Mouse (Mus musculus) limb, embryonic 14.5 days (tissue): Measurements from ENCODE around the gene Med26. TPM values are rescaled to one million over a fixed set of nuclear protein-coding genes. Genes with fewer than 3 reads are reported as not detected.

Experiments used
- ATAC-seq: fragments of 200-750 bp; cut with Nextera tagmentation; 2 replicates; pipeline ENCODE4 v1.8.0; 2017; ENCODE audit warnings: low read depth, moderate number of reproducible peaks, moderate TSS enrichment; ENCODE audit not compliant: low FRiP score
- DNase-seq: peaks from one replicate; pipeline ENCODE4 v3.0.0-alpha.2; 2015; ENCODE audit warnings: low spot score
- H3K27ac ChIP-seq: fragments of 300-500 bp; sonication (generic); replicated peaks from 2 replicates; pipeline ENCODE4 v1.5.1; 2014; ENCODE audit warnings: low read depth, mild to moderate bottlenecking, low read length, moderate library complexity, mixed read lengths
- H3K27me3 ChIP-seq: fragments of 300-500 bp; sonication (generic); 2 replicates; pipeline ENCODE4 v1.6.1; 2014; ENCODE audit warnings: low read length, mixed read lengths; ENCODE audit not compliant: control insufficient read depth, insufficient read depth
- H3K36me3 ChIP-seq: fragments of 300-500 bp; sonication (generic); 2 replicates; pipeline ENCODE4 v1.6.1; 2014; ENCODE audit warnings: mild to moderate bottlenecking, low read length, moderate library complexity, mixed read lengths; ENCODE audit not compliant: control insufficient read depth, insufficient read depth
- H3K4me1 ChIP-seq: fragments of 300-500 bp; sonication (generic); 2 replicates; pipeline ENCODE4 v1.6.1; 2014; ENCODE audit warnings: antibody characterized with exemption, low read length, mixed read lengths; ENCODE audit not compliant: control insufficient read depth, insufficient read depth
- H3K4me2 ChIP-seq: fragments of 300-500 bp; sonication (generic); replicated peaks from 2 replicates; pipeline ENCODE4 v1.6.1; 2014; ENCODE audit warnings: low read depth, mild to moderate bottlenecking, low read length, moderate library complexity; ENCODE audit not compliant: severe bottlenecking
- H3K4me3 ChIP-seq: fragments of 300-500 bp; sonication (generic); replicated peaks from 2 replicates; pipeline ENCODE4 v1.5.1; 2014; ENCODE audit warnings: low read length
- H3K9ac ChIP-seq: fragments of 300-500 bp; sonication (generic); 2 replicates; pipeline ENCODE4 v1.6.1; 2014; ENCODE audit warnings: mild to moderate bottlenecking, low read depth, low read length, moderate library complexity; ENCODE audit not compliant: severe bottlenecking
- H3K9me3 ChIP-seq: fragments of 300-500 bp; sonication (generic); 2 replicates; pipeline ENCODE4 v1.6.1; 2016; ENCODE audit warnings: low read length; ENCODE audit not compliant: control insufficient read depth
- POLR2A ChIP-seq: fragments of 200-500 bp; IDR thresholded peaks from 2 replicates; pipeline ENCODE4 v1.8.0; 2012; ENCODE audit warnings: inconsistent platforms, mild to moderate bottlenecking, moderate library complexity, borderline replicate concordance; ENCODE audit not compliant: insufficient read depth, insufficient read length; ENCODE audit errors: extremely low read depth
- WGBS: fragments of 180-500 bp; shearing (Covaris S2); extraction: QIAGEN DNeasy Blood & Tissue Kit; methylation state at CpG from one replicate; pipeline ENCODE4 v1.1.7; 2014; 5-methylcytosine and 5-hydroxymethylcytosine counted together
- polyA plus RNA-seq, 2 experiments: library from polyadenylated mRNA; depleted of rRNA in 1 of 2; stranded (reverse) in 1 of 2; unstranded in 1 of 2; fragments of >200 nt; fragmentation: Nextera tagmentation in 1 of 2; extraction: Ambion mirVana in 1 of 2; gene quantifications; 2 replicates each; pipeline versions ENCODE4 v1.2.1 to v1.2.3; 2012 to 2014

The Med26 gene
- polyA plus RNA-seq, 2 experiments = 16.4 to 17.0 TPM

DNA sequence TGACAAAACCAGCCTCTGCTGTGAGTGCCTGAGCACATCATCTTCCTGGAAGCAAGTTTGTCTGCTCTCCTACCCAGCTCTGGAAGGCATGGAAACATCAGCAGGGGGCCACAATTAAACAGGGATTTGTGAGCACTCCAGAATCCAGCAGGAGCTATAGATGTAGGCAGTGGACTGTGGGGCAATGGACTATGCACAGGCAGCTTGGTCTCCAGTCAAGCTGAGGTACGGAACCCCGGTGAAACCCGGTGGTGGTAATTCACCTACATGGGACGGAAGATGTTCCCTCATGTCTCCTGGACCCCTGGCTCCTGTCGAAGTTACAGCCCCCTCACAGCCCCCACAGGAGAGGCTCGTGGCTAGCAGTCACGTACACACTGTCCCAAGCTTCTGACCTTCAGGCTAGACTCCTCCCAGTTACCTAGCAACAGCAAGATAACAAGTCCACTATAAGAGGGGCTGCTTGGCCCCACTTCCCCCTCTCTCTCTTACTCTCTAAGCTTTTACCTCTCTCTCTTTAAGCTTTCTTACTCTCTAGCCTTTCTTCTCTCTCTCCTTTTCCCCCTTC is 30.6 kb downstream of the Med26 start:
- no peaks in the 10 kb centered on the region for H3K4me1 ChIP-seq
- H3K4me3 ChIP-seq = no peak overlapping the region
- no peaks in the 10 kb centered on the region for H3K9me3 ChIP-seq
- no peak overlapping the region for H3K27ac ChIP-seq
- no peak for TF ChIP-seq POLR2A
- WGBS = 76% methylated on average over 7 of the region's 7 CpGs
- ATAC-seq (no peak), DNase-seq (no peak)
- H3K9ac ChIP-seq = no peak overlapping the region
- no peak overlapping the region for H3K4me2 ChIP-seq
- peaks cover 6% of the 10 kb centered on the region; the same call in 1 of the 2 replicates for H3K36me3 ChIP-seq
- no peaks in the 10 kb centered on the region for H3K27me3 ChIP-seq

DNA sequence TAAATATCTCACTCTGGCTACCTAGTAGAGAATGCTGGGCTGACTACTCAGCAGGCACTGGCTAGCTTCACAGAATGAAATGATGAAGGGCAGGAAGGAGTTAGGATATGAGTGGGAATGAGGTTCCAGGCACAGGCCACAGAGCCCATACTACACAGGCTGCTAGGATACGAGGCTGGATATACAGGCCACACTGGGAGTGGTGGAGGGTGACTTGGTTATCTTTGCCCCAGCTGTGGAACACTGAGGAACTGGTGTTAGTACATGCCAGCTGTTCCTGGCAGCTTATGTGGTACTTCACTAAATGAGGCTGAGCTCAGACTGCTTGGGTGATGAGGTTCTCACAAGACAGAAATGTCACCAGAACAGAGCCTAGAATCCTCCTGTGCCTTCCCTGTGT is 34.9 kb downstream of the Med26 start:
- WGBS = 92% methylated on average over 1 of the region's 1 CpGs
- no peaks in the 10 kb centered on the region for H3K4me1 ChIP-seq
- no peaks in the 10 kb centered on the region for H3K9me3 ChIP-seq
- H3K27me3 ChIP-seq = no peaks in the 10 kb centered on the region
- no peak overlapping the region for H3K4me2 ChIP-seq
- ATAC-seq (no peak), DNase-seq (no peak)
- no peak overlapping the region for H3K9ac ChIP-seq
- H3K4me3 ChIP-seq = no peak overlapping the region
- no peak overlapping the region for H3K27ac ChIP-seq
- no peaks in the 10 kb centered on the region for H3K36me3 ChIP-seq
- TF ChIP-seq POLR2A = no peak

DNA sequence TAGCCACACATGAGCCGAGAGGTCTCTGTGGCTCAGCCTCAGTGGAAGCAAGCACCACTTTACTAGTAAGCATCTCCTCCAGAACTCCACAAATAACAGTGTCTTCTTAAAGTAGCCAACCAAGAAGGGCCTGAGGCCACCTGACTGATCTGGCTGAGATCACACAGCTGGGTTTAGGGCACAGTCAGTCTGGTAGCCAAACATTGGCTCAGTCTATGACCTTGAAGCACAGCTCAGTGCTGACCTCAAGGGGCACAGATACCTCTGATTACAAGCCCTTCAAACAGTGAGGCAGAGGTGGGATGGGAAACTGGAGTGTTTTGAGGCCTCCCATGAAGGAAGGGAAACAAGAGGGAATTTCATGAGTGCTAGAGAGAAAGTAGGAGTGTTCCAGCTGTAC is 35.4 kb downstream of the Med26 start:
- 78% methylated on average over 1 of the region's 1 CpGs for WGBS
- H3K27me3 ChIP-seq = no peaks in the 10 kb centered on the region
- no peak overlapping the region for H3K27ac ChIP-seq
- H3K9ac ChIP-seq = no peak overlapping the region
- H3K4me3 ChIP-seq = no peak overlapping the region
- ATAC-seq (no peak), DNase-seq (no peak)
- no peak for TF ChIP-seq POLR2A
- H3K9me3 ChIP-seq = no peaks in the 10 kb centered on the region
- no peaks in the 10 kb centered on the region for H3K36me3 ChIP-seq
- no peak overlapping the region for H3K4me2 ChIP-seq
- no peaks in the 10 kb centered on the region for H3K4me1 ChIP-seq

DNA sequence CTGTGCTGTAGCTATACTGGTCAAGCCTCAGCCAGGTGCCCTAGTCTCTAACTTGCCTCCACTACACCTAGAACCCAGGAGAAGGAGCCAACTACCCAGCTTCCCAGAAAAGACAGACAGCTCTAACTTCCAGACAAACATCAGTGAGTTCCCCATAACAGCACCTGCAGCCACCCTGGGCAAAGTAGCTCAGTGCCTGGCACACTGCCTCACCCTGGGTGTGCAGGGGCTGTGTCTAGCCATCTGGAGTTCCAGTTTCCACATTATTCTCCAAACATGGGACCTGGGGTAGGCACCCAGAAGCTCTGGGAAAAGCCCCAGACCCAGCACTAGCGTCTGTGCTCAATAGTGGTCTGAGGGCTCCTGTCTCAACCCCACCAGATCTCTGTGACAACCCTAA is 40.6 kb downstream of the Med26 start:
- 0 out of 2 replicates have a peak, but pooled peaks cover 11% of the 10 kb centered on the region for H3K36me3 ChIP-seq
- DNase-seq (no peak), ATAC-seq (no peak)
- H3K9me3 ChIP-seq = no peaks in the 10 kb centered on the region
- no peak overlapping the region for H3K4me3 ChIP-seq
- H3K27ac ChIP-seq = no peak overlapping the region
- H3K9ac ChIP-seq = no peak overlapping the region
- no peaks in the 10 kb centered on the region for H3K27me3 ChIP-seq
- H3K4me1 ChIP-seq = no peaks in the 10 kb centered on the region
- no peak overlapping the region for H3K4me2 ChIP-seq
- 65% methylated on average over 1 of the region's 1 CpGs for WGBS
- no peak for TF ChIP-seq POLR2A

DNA sequence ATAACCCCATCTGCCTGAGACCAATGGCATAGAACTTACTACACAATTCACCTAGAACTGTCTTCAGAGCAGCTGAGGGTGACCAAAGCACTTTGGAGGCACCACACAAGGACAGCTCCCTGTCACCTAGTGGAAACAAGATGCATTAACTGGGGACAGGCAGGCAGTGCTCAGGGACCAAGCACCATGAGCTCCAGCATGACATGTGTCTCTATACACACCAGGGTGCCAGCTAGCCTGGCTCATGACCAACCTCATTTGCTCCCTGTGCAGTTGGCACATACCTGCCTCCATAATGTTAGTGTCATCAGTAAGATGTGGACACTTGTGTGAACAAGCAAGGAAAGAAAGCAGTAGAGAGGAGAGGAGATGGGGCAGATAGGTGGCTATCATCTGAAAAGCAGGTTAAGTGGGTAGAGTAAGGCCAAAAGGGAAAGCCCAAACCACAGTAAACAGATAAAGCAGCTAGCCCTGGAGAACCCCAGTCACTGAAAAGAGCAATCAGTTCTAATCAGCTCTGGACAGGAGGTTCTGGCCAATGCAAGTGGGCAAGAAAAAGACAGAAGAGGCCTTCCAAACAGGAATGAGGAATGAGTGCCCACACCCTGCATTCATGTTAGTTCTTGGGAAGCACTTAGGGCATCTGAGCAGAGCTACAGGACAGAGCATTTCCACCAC is 43.3 kb downstream of the Med26 start:
- H3K27me3 ChIP-seq = no peaks in the 10 kb centered on the region
- no peaks in the 10 kb centered on the region for H3K9me3 ChIP-seq
- peaks cover 11% of the 10 kb centered on the region; the same call in 1 of the 2 replicates for H3K36me3 ChIP-seq
- ATAC-seq = no peak
- no peak for DNase-seq
- H3K4me1 ChIP-seq = no peaks in the 10 kb centered on the region
- H3K4me2 ChIP-seq = no peak overlapping the region
- H3K27ac ChIP-seq = no peak overlapping the region
- H3K9ac ChIP-seq = no peak overlapping the region
- TF ChIP-seq POLR2A = no peak
- H3K4me3 ChIP-seq = no peak overlapping the region
